Mouse (Mus musculus): ENCODE measurements at regions not wholly inside any gene's neighbourhood (a gene's known extent, or its start where the extent isn't known, plus 50 kb on each side); places are given as distances from the start of the nearest gene placed in this dataset.

DNA sequence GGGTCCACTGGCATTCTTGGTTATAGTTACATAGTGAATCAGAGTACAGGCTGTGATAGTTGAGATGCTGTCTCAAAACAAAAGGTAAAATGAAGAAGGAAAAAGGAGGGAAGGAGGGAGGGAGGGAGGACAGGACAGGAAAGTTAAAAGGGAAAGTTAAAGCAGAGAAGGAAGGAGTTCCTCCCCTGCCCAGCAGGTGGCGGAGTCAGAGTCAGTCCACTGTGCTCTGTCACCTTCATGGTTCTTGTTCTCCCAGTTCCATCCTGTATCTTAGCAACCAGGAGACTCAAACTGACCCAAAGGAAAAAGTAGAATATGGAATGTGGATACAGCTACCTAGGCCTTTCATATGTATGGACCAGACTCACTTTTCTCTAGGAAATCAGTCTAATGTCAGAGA is 288.3 kb downstream of the Pdcd6ip start:
- no peak for DNase-seq (ENCODE audit: low read depth)

DNA sequence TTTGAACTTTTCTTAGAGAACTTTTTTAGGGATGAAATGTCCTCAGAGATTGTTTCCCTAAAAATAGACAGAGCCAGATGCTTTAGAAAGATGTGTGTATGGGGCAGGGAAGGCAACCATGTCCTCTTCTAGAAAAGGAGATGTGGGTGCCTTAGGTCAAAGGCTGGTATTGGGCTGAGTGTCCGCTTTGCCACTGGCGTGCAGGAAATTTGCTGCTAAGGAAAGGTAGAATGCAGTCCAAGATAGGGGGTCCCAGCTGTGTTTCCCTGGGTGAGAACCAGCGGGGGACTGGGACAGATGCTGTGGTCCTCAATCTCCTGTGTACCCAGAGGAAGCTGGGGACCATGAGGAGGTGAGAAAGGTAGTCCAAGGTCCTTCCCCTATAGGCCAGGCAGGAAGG is 291.0 kb downstream of the Pdcd6ip start:
- no peak for DNase-seq (ENCODE audit: low read depth)

DNA sequence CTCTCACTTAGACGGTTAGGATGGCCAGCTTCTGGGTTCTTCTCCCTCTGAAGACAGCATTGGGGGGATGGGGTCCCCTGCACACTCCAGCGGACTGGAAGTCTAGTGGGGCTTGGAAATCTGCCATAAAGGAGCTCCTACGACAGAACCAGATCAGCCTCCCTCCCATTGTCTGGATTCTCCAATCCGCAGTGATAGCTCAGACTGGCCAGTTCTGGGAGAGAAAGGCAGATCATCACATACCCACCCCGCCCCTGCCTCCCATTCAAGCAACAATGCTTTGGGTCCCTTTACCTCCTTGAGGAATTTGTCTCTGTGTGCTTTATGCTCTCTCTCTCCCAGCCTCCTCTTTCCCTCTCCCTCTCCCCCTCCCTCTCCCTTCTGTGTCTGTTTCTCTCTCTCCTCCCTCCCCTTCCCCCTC is 292.5 kb downstream of the Pdcd6ip start:
- no peak for DNase-seq (ENCODE audit: low read depth)

DNA sequence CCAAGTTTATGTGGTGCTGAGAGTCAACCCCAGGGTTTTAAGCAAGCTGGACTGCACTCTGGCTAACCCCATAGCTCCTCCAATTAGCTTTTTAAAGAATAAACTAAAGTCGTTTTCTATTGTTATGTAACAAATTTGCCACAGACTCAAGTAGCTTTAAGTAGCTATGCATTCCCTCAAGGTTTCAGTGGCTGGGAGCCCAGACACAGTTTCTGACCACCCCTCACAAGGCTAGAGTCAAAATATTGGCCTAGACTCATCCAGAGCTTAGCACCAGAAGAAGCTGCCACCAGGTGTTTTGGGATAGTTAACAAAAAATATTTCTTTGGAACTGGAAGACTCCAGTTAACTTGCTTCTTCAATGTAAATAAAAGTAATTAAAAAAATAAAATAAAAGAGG is 293.4 kb downstream of the Pdcd6ip start:
- DNase-seq (ENCODE audit: low read depth), result no peak

DNA sequence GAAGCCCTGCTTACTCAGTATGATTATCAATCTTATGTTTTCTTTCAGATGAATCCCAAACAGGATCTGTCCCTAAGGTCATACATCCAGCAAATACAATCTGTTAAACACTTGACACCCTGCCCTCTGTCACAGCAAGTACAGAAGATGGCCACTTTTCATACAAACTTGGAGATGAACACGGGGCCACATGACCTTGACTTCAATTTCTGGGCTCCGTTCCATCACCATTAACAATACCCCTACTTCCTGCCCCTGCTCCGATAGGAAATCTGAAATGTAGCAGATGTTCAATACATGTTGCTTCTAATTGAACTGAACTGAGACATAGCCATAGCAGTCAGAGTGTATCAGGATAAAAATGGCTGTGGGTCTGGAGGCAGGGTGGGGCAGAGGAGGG is 294.2 kb downstream of the Pdcd6ip start:
- DNase-seq (ENCODE audit: low read depth), result no peak

DNA sequence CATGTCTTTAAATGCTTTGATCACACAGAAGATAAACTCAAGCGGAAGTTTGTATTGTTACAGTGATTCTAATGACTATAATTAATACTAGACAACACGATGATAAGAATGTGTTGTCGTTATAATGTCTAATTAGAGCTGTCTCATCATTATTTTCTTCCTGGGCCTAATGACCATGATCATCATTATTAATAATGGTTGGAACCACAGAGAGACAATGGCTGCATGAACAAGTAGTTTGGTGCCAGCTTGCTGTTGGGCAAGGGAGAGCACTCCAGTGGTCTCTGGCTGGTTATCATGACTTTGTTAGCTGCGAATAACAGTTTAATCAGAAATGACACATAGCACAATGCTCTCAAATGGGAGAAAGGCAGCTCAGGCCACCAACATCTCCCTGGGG is 296.4 kb downstream of the Pdcd6ip start:
- DNase-seq (ENCODE audit: low read depth), result no peak

DNA sequence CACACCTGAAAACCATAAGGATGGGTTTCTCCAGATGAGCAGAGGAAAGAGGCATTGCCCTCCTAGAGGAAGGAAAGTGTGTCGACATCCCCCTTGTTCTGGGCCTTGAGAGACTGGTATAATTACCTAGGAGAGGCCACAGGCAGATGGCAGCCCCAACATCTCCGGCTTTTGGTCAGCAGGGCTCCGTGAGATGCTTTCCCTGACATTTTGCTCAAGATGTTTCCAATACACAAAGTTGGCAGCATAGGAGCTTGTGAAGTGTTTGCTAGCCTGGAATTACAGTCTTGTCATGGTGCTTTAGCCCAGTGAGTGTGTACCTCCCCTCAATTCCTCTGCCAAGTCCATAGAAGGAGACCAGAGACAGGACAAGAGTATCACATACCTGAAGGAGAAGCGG is 299.5 kb downstream of the Pdcd6ip start:
- no peak for DNase-seq (ENCODE audit: low read depth)

DNA sequence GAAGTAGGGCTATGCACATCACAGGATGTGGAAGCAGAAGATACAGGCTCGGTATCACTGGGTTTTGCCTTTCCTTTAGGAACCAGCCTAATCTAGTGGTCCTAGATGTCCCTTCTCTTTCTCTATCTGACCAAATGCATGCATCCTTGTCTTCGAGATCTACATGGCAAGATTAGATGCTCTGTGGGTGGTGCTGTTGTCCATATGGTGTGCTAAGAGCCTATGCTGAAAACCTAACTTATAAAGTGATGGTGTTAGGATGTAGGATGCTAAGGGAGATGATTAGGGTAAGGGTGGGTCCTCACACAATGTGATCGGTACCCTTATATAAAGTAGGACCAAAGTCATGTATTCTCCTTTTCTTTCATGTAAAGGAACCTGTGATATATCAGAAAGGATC is 313.7 kb downstream of the Pdcd6ip start:
- DNase-seq (ENCODE audit: low read depth), result no peak

DNA sequence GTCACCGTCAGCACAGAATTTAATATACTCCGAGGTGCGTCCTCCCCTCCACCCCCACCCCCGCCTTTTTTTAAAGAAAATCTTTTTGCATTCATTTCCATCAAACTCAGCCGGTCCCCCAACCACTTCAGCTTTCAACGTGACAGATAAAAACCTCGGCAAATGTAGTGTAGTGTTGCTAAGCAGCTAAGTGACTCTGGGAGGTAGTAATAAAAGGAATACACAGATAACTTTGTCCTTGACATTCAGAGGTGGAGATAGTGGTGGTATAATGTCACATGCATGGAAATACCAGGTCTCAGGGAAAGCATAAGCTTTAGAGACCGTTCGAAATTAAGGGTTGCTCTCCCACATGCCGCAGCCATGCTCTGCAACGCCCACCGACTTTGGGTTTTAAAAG is 320.7 kb downstream of the Pdcd6ip start:
- DNase-seq (ENCODE audit: low read depth), result no peak

DNA sequence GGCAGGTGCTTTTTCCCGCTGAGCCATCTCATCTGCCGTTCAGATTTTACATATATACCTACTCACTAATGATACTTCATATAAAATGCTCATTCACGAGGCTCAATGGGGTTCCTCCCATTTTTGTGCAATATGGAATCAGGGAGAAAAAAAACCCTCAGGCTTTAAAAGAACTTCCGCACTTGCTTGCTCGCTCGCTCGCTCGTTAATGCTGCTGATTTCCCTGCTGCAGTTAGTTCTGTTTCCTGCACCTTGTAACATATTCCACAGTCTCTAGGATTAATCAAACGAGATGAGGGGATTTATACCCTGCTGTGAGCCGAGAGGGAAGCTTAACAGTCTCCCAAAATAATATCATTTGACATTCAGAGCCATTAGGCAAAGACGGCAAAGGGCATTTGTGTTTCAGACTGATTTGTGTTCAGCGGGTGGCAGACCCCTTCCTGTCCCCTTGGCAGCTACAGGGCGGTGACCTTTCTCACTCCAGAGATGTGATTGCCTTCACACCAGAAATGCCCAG is 326.4 kb downstream of the Pdcd6ip start:
- DNase-seq (ENCODE audit: low read depth), result no peak

DNA sequence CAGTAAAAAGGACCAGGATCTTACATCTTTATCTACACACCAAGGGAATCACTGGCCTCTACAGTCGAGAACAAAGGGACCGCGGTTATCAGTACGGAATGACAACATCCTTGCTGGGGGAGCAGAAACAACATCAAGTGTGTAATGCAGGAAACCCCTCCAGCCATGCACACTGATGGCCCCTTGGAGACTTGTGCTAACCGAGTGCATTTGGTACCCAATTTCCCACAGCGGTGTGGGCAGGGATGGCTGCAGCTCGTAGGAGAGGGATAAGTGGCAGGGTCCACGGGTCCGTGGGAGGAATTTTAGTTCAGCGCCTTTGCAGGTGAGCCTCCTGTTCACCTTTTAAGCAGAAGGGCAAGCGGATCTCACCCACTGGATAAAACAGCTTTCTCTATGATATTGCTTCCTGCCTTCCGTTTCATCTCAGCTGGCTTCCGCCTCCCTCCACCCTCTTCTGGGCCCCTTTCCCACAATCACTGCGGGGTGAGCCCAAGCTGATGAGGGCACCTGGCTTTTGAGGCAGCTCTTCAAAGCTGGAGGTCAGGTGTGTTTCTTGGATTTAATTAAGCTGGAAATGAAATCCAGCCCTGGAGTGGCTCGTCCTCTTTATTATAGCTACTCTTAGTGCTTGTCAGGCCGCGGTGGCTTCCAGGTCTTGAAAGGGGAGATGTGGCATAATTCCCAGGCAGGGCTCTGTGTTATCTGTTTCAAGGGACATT is 327.5 kb downstream of the Pdcd6ip start:
- DNase-seq (ENCODE audit: low read depth), result no peak

DNA sequence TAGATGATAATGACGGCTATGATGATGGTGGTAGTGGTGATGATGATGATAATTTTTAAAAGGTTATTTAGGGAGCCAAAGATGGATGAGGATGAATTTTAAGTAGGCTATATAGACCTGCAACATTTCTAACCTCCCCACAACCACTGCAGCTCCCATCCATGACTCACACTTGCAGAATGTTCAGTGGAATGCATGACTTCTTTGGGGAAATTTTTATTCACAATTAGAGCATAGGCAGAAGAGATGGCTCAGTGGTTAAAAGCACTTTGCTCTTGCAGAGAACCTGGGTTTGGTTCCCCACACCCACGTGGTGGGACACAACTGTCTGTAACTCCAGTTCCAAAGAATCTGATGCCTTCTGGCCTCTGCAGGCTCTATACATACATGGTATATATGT is 329.5 kb downstream of the Pdcd6ip start:
- DNase-seq (ENCODE audit: low read depth), result no peak

DNA sequence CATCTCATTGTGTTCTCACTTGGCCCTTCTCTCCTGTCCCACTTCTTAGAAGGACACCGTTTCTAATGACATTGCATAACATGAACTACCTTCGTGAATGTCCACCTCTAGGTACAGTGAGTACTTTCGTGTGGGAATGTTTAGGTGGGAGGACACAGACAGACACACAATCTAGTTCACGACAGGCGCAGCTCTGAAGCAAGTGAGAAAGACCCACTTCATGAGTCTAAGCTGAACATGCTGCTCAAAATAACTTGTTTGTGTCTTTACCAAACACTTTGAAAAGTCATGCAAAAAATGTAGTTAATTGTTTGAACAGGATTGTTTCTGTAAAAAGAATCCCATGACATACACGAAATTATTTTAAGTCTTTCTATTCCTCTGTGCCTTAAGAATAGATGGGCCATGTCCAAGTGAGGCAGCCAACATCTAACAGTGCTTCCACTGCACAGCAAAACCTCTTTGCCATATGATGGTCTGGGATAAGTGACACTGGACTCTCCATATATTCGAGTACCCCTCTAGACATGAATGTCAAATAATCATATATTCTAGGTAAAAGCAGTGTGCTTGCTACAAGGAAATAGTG is 336.2 kb downstream of the Pdcd6ip start:
- DNase-seq (ENCODE audit: low read depth), result no peak

DNA sequence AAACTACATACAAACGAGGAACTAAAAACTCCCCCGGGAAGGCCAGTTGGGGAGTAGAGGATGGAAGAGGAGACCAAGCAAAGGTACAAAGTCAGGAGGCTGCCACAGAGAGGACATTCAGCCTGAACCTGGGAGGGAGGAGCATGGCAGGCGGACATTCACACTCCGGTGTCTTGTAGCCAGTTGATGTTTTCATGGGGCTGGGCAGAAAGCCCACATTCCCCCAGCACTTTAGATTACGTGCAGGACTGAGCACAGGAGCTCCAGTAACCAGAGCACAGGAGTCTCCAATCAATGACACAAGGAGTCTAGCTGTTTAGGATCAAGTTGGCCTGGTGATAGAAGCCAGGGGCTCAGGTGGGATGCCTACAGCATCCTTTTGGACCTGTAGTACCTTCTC is 360.1 kb downstream of the Pdcd6ip start:
- DNase-seq (ENCODE audit: low read depth), result no peak

DNA sequence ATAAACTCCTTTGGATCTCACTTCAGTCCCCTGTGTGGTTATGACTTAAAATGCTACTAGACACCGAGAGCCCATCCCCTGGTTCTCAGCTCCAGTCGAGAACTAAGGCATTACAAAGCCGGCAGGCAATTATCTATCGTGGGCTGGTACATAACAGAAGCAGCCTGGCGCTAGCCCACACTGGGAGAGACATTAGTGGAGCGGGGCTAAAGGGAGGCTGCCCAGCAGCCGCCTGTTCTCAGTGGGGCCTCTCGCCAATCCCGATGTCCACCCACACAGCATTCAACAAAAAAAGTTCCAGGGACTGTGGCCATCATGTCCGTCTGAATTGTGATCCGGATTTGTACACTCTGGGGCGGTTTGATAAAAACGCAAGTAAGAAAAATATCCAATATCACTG is 361.5 kb downstream of the Pdcd6ip start:
- no peak for DNase-seq (ENCODE audit: low read depth)

DNA sequence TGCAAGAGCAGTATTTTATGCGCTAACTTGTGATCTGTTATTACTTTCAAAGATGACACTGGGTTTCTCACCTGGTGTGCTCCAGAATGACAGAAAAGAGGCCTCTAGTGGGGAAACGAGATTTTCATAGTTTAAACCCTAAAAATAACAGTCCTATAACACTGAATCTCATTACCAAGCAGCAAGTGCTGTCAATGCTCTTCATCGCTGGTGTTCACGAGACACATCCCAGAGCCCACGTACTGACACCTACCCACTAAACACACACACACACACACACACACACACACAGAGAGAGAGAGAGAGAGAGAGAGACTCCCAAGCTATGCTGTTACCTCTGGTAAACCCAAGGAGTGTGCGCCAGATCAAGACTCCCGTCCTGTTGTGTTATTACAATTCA is 365.9 kb downstream of the Pdcd6ip start:
- DNase-seq (ENCODE audit: low read depth), result no peak

DNA sequence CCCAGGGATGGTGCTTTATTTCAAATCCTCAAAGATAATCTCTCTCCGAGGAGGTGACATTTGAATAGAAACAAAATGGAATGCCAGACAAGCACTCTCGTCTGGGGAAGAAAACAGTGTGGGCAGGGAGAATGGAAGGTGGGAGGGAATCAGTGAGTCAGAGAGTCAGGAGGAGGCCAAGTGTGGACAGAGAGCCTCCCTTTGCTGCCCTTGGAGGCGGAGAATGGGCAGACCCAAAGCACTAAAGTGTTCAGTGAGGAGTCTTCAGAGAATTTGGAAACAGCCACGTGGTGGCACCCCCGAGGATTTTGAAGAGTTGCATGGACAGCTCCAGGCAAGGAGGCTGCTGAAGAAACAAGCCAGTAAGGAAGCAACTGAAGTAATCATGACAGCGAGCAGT is 367.2 kb downstream of the Pdcd6ip start:
- no peak for DNase-seq (ENCODE audit: low read depth)

DNA sequence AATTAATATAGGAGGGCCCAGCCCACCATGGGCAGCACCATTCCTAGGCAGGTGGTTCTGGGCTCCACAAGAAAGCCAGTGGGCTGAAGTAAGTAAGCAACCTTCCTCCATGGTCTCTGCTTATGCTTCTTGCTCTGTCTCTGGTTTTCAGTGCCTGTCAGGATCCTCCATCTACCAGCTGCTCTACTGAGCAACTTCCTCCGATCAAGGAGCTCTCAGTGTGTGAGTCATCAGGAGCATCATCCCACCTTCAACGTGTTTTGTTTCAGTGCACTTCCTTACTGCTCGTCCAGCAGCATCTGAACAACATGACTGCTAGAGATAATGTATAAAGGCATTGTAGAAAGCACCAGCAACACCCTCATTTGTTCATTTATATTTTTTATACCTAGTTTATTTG is 368.0 kb downstream of the Pdcd6ip start:
- DNase-seq (ENCODE audit: low read depth), result no peak

DNA sequence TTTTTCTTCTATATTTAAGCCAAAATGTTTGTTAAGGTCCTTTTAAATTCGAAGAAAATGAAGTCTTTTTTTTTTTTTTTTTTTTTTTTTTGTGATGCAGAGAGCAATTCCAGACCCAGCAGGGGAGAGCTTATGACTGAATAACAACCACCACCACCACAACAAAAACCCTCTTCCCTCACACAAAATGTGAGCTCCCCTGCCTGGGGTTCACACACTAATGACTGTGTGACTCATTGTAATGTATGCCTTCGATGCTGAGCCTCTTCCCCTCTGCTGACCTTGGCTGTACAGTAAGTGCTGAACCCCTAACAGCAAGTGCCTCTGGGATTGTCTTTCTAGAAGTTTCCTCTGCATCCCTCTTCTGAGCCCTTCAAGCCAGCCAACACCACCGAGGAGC is 383.6 kb downstream of the Pdcd6ip start:
- DNase-seq (ENCODE audit: low read depth), result no peak

DNA sequence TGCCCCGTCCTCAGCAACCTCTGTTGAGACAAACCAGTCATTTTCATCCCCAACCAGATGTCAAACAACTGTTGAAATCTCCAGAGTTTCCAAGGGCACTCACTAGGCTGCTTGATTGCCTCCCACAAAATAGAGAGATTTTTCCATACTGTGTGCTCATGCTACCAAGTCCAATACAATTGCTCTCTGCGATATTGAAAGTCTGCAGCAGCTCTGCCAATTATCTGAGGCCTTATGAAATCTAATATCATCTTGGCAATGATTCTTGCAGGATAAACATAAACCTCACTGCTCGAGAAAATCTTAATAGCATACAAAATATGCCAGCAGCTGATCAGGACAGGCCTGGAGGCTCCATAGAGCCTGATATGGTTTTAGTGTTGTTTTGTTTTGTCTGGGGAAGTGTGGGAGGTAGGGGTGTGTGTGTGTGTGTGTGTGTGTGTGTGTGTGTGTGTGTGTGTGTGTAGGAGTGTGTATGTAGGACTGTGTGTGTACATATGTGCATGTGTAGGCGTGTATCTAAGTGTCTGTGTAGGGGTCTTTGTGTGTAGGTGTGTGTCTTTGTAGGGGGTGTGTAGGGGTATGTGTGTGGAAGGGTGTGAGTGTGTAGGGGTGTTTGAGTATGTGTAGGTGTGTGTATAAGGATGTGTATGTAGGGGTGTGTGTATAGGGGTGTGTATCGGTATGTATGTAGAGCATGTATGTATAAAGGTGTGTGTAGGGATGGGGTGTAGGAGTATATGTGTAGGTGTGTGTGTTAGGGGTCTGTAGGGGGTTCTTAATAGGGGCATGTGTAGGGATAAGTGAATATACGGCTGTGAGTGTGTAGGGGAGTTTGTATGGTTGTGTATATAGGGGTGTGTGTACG is 398.1 kb downstream of the Pdcd6ip start:
- DNase-seq (ENCODE audit: low read depth), result no peak

DNA sequence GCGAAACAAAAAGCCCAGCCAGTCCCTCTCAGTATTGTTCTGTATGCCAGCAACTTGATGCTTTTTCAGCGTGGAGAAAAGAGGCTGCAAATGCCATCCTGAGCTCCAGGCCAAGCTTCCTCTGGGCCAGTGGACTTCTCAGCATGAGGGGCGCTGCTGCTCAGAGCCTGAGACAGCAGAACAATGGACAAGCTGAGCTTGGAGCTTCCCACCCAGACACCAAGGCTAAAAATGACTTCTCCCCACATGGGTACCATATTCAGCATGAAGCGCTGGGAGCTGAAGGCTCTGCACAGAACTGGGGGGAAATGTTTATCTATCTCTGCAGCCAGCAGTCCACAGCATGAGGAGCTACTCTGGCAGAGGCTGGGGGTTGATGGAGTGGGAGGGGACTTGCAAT is 402.3 kb downstream of the Pdcd6ip start:
- no peak for DNase-seq (ENCODE audit: low read depth)

DNA sequence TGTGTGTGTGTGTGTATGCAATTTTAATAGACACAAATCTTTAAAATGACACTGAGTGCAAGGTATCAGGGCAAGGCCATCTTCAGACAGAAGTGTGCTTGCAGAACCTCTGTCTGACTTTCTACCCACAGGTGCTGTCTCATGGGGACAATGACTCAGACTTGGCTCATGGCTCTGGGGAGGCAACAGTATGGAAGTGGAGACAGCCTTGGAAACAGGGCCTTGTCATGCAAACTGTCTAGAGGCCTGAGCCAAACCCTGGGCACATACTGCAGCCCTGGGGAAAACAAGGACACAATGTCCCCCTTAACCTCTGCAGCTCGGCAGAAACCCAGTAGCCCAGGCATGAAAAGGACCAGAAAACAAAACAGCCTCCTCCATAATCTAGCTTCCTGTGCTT is 405.6 kb downstream of the Pdcd6ip start:
- DNase-seq (ENCODE audit: low read depth), result no peak

DNA sequence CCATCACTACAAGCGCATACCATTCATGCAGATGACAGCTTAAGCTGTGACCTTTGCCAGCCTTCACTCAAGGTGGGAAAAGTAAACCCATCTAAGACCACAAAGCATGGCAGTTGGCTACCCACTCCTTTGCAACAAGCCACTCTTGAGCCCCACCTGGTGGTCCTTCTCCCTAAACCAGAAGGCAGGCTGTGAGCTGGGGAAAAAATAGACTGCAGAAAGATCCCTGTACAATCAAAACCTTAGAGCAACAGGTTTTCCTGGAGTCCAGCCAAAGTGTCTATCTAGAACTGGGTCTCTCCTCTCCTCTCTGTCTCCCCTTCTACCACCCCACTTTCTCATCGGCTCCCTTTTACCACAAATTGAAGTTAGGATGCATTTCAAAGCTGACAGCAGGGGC is 407.2 kb downstream of the Pdcd6ip start:
- no peak for DNase-seq (ENCODE audit: low read depth)
